Mouse (Mus musculus) T-helper 2 cell (primary cell): ENCODE measurements around the gene Blm.

Experiments used
- in situ Hi-C: fragments of 300-600 bp; cut with MboI, MseI; formaldehyde crosslinking; loops from one replicate; pipeline ENCODE4 v1.15.1; 2025; ENCODE audit warnings: high pct_unique_total_duplicates

Gene Blm

GRCm38 (mm10) chr7:80407712-80408111 lies 127.2 kb downstream of the Blm start:
- in situ Hi-C loops = loop anchor here (25.0 kb wide), 1 partner anchor 1455 kb away; the partner anchor contains the start of genes Gm10160 and Tm6sf1

- in situ Hi-C loops = loop anchor here (25.0 kb wide), 1 partner anchor 1456 kb away; the partner anchor contains the start of genes Gm10160 and Tm6sf1
Measured at GRCm38 (mm10) chr7:80406186-80406585, 128.7 kb downstream of the Blm start.

- in situ Hi-C loops = loop anchor here (25.0 kb wide), 1 partner anchor 1457 kb away; the partner anchor contains the start of genes Gm10160 and Tm6sf1
Measured at GRCm38 (mm10) chr7:80405188-80405695, 129.7 kb downstream of the Blm start, which contains the start of gene Furin. TSS of gene Furin (minus strand) at chr7:80405436.
